Mouse (Mus musculus): ENCODE measurements at regions not wholly inside any gene's neighbourhood (a gene's known extent, or its start where the extent isn't known, plus 50 kb on each side); places are given as distances from the start of the nearest gene placed in this dataset.

- DNase-seq (ENCODE audit: low read depth, low spot score): peak; percentile 18
Measured at GRCm38 (mm10) chr17:22795213-22795612, 71.7 kb downstream of the Zfp945 start.

- DNase-seq (ENCODE audit: low read depth, low spot score): no peak
Measured at GRCm38 (mm10) chr17:22784481-22784880, 82.5 kb downstream of the Zfp945 start.

- no peak for DNase-seq (ENCODE audit: low read depth, low spot score)
Measured at GRCm38 (mm10) chr17:22745736-22746135, 121.2 kb downstream of the Zfp945 start.

GRCm38 (mm10) chr17:22739581-22740178 is 127.3 kb downstream of the Zfp945 start:
- DNase-seq (ENCODE audit: low read depth, low spot score): peak; percentile 85

- peak; percentile 1 for DNase-seq (ENCODE audit: low read depth, low spot score)
Measured at GRCm38 (mm10) chr17:22739173-22739572, 127.8 kb downstream of the Zfp945 start.

- peak; percentile 8 for DNase-seq (ENCODE audit: low read depth, low spot score)
Measured at GRCm38 (mm10) chr17:22736360-22736759, 130.6 kb downstream of the Zfp945 start.

Data from telencephalon, adult 2 months (tissue).